Mouse (Mus musculus): ENCODE data around the gene Slc25a5. TPM values are rescaled to one million over a fixed set of nuclear protein-coding genes. Genes with fewer than 3 reads are reported as not detected.

Gene Slc25a5
- total RNA-seq (2014; rRNA removed) (748 and 759 TPM in 2 replicates), polyA plus RNA-seq (2012; rRNA removed) (693 and 735 TPM in 2 replicates)

DNA sequence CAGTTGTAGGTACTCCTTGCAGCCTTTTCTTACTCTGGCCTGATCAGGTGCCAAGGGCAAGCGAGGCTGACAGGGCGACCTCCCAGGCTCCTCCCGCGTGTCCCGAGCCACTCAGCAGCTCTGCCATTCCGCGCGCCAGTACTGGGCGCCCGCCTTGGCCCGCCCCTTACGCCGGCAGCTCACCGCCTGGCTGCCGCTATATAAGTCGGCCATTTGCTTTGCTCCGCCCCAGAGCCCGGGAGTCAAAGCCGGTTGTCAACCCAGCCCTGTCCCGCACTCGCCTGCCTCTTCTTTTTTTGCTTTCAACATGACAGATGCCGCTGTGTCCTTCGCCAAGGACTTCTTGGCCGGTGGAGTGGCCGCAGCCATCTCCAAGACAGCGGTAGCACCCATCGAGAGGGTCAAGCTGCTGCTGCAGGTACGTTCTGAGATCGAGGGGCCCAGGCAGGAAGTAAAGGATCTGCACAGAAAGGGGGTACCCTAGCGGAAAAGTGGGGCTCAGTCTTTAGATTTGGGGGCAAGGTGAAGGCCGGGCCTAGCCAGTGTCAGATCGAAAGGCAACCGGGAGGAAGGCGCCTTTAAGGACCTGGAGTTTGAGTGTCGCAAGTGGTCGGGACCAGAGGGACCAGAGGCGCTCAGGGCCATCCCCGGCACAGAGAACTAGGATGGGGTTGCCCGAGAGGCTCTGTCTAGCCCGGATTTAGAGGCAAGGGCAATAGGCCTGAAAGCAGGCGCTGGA, at the start of gene Slc25a5:
Slc25a5 (plus strand) TSS at position 228 of the 739 bp plus-strand sequence.
- no peaks in the 10 kb centered on the region for H3K27me3 ChIP-seq (ENCODE audit: control insufficient read depth, insufficient read depth, low read length)
- peak within 1 kb of the TSS; percentile 96 for H3K27ac ChIP-seq (replicated peaks; ENCODE audit: insufficient read depth, low read depth, low read length)
- WGBS = under 1% methylated on average over 41 of the region's 41 CpGs
- peaks cover 2% of the 10 kb centered on the region; the same call in 1 of the 2 replicates for H3K4me1 ChIP-seq (ENCODE audit: control insufficient read depth, insufficient read depth, low read length)
- H3K9ac ChIP-seq (ENCODE audit: low read depth, low read length) = peak within 1 kb of the TSS; percentile 91
- H3K4me3 ChIP-seq (ENCODE audit: insufficient read depth, low read depth, low read length) = peak within 1 kb of the TSS; percentile 74
- H3K36me3 ChIP-seq (ENCODE audit: control insufficient read depth, insufficient read depth, low read length) = peaks cover 13% of the 10 kb centered on the region
- no peaks in the 10 kb centered on the region for H3K79me2 ChIP-seq (ENCODE audit: control insufficient read depth, insufficient read depth, low read length)
- peak; percentile 90; the same call in 1 of the 2 replicates for TF ChIP-seq POLR2A (IDR thresholded peaks at IDR 0.05; ENCODE audit: extremely low read depth, insufficient read depth, low read length)
- TF ChIP-seq CTCF (IDR thresholded peaks at IDR 0.05; ENCODE audit: low read depth, low read length) = no peak
- peak; percentile 68 for DNase-seq (ENCODE audit: extremely low read depth, low read depth, low spot score)

DNA sequence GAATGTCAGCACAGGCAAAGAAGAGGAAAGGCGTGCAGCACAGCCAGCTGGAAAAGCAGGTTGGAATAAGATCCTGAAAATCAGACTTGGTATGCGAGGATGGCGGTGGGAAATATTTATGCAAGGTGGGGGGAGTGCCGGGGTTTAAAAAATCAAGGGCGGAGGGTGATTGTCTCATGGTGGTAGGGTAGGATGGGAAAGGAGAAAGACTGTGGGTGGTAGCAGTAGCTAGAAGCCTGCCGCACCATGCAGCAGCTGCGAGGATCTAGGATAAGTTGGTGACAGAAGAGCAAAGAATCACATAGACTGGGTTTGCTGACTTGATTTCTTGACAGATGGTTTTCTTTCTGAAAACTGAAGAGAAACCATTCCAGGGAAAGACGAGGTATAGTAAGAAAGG, 48.7 kb upstream of the Slc25a5 start:
- WGBS = 96% methylated on average over 8 of the region's 8 CpGs
- Histone ChIP-seq H3K4me3 (ENCODE audit: insufficient read depth, low read depth, low read length) (no peak overlapping the region), H3K9ac (ENCODE audit: low read depth, low read length) (no peak overlapping the region), H3K79me2 (ENCODE audit: control insufficient read depth, insufficient read depth, low read length) (no peaks in the 10 kb centered on the region), H3K27me3 (ENCODE audit: control insufficient read depth, insufficient read depth, low read length) (no peaks in the 10 kb centered on the region), H3K36me3 (ENCODE audit: control insufficient read depth, insufficient read depth, low read length) (no peaks in the 10 kb centered on the region), H3K4me1 (ENCODE audit: control insufficient read depth, insufficient read depth, low read length) (no peaks in the 10 kb centered on the region), H3K27ac (replicated peaks; ENCODE audit: insufficient read depth, low read depth, low read length) (no peak overlapping the region)
- TF ChIP-seq CTCF (IDR thresholded peaks at IDR 0.05; ENCODE audit: low read depth, low read length) (no peak), POLR2A (IDR thresholded peaks at IDR 0.05; ENCODE audit: extremely low read depth, insufficient read depth, low read length) (no peak)
- DNase-seq (ENCODE audit: extremely low read depth, low read depth, low spot score) = no peak

DNA sequence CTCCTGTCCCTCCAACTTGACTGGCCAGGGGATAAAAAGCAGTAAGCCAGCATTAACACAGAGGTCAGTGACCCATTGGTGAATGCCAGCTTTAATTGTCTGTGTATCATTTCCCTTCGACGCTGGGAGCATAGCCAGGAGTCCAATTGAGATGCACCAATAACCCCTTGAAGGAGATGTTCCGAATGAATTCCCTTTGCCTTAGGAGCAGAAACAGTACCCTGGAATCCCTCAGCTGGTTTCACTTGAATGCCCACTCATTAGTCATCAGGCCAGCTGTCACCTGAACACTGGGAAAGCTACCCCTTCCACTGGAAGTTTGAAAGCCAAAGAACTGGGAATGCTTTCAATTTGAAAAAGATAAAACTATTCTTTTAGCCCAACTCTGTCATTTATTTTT, 46.9 kb upstream of the Slc25a5 start:
- no peak overlapping the region for H3K4me3 ChIP-seq (ENCODE audit: insufficient read depth, low read depth, low read length)
- H3K36me3 ChIP-seq (ENCODE audit: control insufficient read depth, insufficient read depth, low read length) = no peaks in the 10 kb centered on the region
- H3K79me2 ChIP-seq (ENCODE audit: control insufficient read depth, insufficient read depth, low read length) = no peaks in the 10 kb centered on the region
- TF ChIP-seq POLR2A (IDR thresholded peaks at IDR 0.05; ENCODE audit: extremely low read depth, insufficient read depth, low read length) (no peak), CTCF (IDR thresholded peaks at IDR 0.05; ENCODE audit: low read depth, low read length) (no peak)
- no peaks in the 10 kb centered on the region for H3K27me3 ChIP-seq (ENCODE audit: control insufficient read depth, insufficient read depth, low read length)
- no peak overlapping the region for H3K27ac ChIP-seq (replicated peaks; ENCODE audit: insufficient read depth, low read depth, low read length)
- no peak for DNase-seq (ENCODE audit: extremely low read depth, low read depth, low spot score)
- WGBS = 21% methylated on average over 3 of the region's 3 CpGs
- no peak overlapping the region for H3K9ac ChIP-seq (ENCODE audit: low read depth, low read length)
- no peaks in the 10 kb centered on the region for H3K4me1 ChIP-seq (ENCODE audit: control insufficient read depth, insufficient read depth, low read length)

DNA sequence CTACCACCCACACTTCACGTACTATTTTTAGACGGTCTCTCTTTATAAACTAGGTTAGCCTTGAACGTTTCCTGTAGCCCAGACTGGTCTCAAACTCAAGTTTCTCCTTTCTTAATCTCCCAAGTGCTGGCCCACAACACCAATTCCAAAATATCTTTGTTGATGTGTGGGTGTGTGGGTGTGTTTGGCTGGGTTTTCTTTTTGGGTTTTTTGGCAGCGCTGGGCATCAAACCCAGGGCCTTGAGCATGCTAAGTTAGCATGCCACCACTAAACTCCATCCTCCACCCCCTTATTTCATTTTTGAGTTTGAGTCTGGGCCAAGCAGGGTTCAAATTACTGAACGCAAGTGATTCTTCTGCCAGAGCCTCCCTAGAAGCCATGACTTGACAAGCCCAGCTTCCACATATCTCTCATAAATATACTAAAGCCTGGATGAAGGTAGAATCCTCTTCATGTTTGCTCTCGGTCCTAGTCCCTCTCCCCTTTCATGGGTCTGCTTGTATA, 46.1 kb upstream of the Slc25a5 start:
- WGBS = 68% methylated on average over 6 of the region's 6 CpGs
- no peak overlapping the region for H3K27ac ChIP-seq (replicated peaks; ENCODE audit: insufficient read depth, low read depth, low read length)

DNA sequence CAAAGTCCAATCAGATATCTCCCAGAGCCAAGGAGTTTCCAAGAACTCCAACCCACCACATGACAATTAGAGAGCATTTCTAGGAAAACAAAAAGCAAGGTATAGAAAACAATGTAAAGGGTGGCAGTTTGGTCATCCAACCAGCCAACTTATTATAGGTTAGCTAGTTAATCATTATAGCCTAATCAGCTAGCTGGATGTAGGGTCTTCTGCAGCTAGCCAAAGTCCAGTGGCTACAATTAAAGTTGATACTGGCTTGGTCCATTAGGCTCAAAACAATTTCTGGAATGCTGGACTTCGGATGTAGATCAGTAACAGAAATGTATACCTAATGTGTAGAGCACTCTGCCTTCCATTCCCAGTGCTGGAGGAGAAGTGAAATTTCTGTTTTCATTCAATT, 44.9 kb upstream of the Slc25a5 start:
- Histone ChIP-seq H3K27me3 (ENCODE audit: control insufficient read depth, insufficient read depth, low read length) (no peaks in the 10 kb centered on the region), H3K36me3 (ENCODE audit: control insufficient read depth, insufficient read depth, low read length) (no peaks in the 10 kb centered on the region), H3K27ac (replicated peaks; ENCODE audit: insufficient read depth, low read depth, low read length) (no peak overlapping the region), H3K4me1 (ENCODE audit: control insufficient read depth, insufficient read depth, low read length) (no peaks in the 10 kb centered on the region), H3K79me2 (ENCODE audit: control insufficient read depth, insufficient read depth, low read length) (no peaks in the 10 kb centered on the region), H3K4me3 (ENCODE audit: insufficient read depth, low read depth, low read length) (no peak overlapping the region), H3K9ac (ENCODE audit: low read depth, low read length) (no peak overlapping the region)
- no peak for DNase-seq (ENCODE audit: extremely low read depth, low read depth, low spot score)
- WGBS = 48% methylated on average over 1 of the region's 1 CpGs
- TF ChIP-seq CTCF (IDR thresholded peaks at IDR 0.05; ENCODE audit: low read depth, low read length) (no peak), POLR2A (IDR thresholded peaks at IDR 0.05; ENCODE audit: extremely low read depth, insufficient read depth, low read length) (no peak)

More for the DNA sequence above, 46.1 kb upstream of the Slc25a5 start:
- DNase-seq (ENCODE audit: extremely low read depth, low read depth, low spot score) = no peak
- Histone ChIP-seq H3K4me1 (ENCODE audit: control insufficient read depth, insufficient read depth, low read length) (no peaks in the 10 kb centered on the region), H3K4me3 (ENCODE audit: insufficient read depth, low read depth, low read length) (no peak overlapping the region), H3K27me3 (ENCODE audit: control insufficient read depth, insufficient read depth, low read length) (no peaks in the 10 kb centered on the region), H3K79me2 (ENCODE audit: control insufficient read depth, insufficient read depth, low read length) (no peaks in the 10 kb centered on the region), H3K36me3 (ENCODE audit: control insufficient read depth, insufficient read depth, low read length) (no peaks in the 10 kb centered on the region), H3K9ac (ENCODE audit: low read depth, low read length) (no peak overlapping the region)
- TF ChIP-seq CTCF (IDR thresholded peaks at IDR 0.05; ENCODE audit: low read depth, low read length) (no peak), POLR2A (IDR thresholded peaks at IDR 0.05; ENCODE audit: extremely low read depth, insufficient read depth, low read length) (no peak)

DNA sequence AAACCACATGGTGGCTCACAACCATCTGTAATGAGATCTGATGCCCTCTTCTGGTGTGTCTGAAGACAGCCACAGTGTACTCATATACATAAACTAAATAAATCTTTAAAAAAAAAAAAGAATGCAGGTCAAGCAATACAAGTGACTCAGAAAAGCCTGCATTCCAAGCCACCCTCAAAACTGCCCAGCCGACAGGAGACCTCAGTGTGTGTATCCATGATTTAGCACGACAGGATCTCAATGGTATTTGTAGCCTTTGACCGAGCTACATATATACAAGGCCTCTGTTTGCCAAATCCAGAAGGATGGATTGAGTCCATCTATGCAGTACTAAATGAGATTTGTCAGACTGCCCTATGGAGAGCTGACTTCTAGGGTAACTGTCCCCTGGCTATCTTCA, 42.9 kb upstream of the Slc25a5 start:
- TF ChIP-seq CTCF (IDR thresholded peaks at IDR 0.05; ENCODE audit: low read depth, low read length) (no peak), POLR2A (IDR thresholded peaks at IDR 0.05; ENCODE audit: extremely low read depth, insufficient read depth, low read length) (no peak)
- no peaks in the 10 kb centered on the region for H3K79me2 ChIP-seq (ENCODE audit: control insufficient read depth, insufficient read depth, low read length)
- H3K27ac ChIP-seq (replicated peaks; ENCODE audit: insufficient read depth, low read depth, low read length) = no peak overlapping the region
- H3K4me1 ChIP-seq (ENCODE audit: control insufficient read depth, insufficient read depth, low read length) = no peaks in the 10 kb centered on the region
- no peak overlapping the region for H3K9ac ChIP-seq (ENCODE audit: low read depth, low read length)
- no peaks in the 10 kb centered on the region for H3K27me3 ChIP-seq (ENCODE audit: control insufficient read depth, insufficient read depth, low read length)
- no peak for DNase-seq (ENCODE audit: extremely low read depth, low read depth, low spot score)
- H3K36me3 ChIP-seq (ENCODE audit: control insufficient read depth, insufficient read depth, low read length) = no peaks in the 10 kb centered on the region
- no peak overlapping the region for H3K4me3 ChIP-seq (ENCODE audit: insufficient read depth, low read depth, low read length)
- WGBS = 99% methylated on average over 3 of the region's 3 CpGs

Data from liver, adult 2 months (tissue).